In genomic region chr5:134683813-134684212, GRCm38 (mm10) we compare ENCODE assay signal across 26 mouse cellular contexts. TPM values are rescaled to one million over a fixed set of nuclear protein-coding genes. Genes with fewer than 3 reads are reported as not detected.
A peak's percentile ranks its signal among the peaks of the same experiment; 100 is the strongest.
DNase-seq lines count a peak whose midpoint lies in the region; ATAC-seq and TF ChIP-seq lines count a peak whose summit lies in the region.
"Had no signal": no experiment of that assay in that cellular context is flagged by ENCODE, and none has a peak within 500 bp of the region (broad histone marks: within the 10 kb centered on the region; RNA-seq: fewer than 3 reads in every experiment).

No protein-coding gene starts in this region.

- peaks cover 62% of the 10 kb centered on the region for H3K36me3 ChIP-seq in forebrain, embryonic 13.5 days (ENCODE audit: poor library complexity, severe bottlenecking)
- no peaks in the 10 kb centered on the region for H3K36me3 ChIP-seq in forebrain, embryonic 11.5 days (ENCODE audit: control insufficient read depth, insufficient read depth, low read length)
- H3K36me3 ChIP-seq: heart, embryonic 15.5 days had no signal

- peaks cover 15% of the 10 kb centered on the region for H3K4me1 ChIP-seq in forebrain, embryonic 13.5 days
- peaks cover 2% of the 10 kb centered on the region; the same call in 1 of the 2 replicates for H3K4me1 ChIP-seq in forebrain, embryonic 11.5 days (replicated peaks; ENCODE audit: control insufficient read depth, insufficient read depth, low read length)

- H3K9me3 ChIP-seq in forebrain, embryonic 13.5 days (replicated peaks): no peaks in the 10 kb centered on the region
- no peaks in the 10 kb centered on the region for H3K9me3 ChIP-seq in forebrain, embryonic 11.5 days (ENCODE audit: control insufficient read depth, low read length)
- H3K9me3 ChIP-seq: embryonic facial prominence, embryonic 10.5 days; embryonic facial prominence, embryonic 13.5 days; heart, embryonic 12.5 days; heart, embryonic 15.5 days; hindbrain, embryonic 10.5 days; hindbrain, embryonic 13.5 days had no signal

- intact Hi-C loops in left cerebral cortex, postnatal 4 days (cut with DNase I): no loop called here

- no peak for DNase-seq in forebrain, embryonic 11.5 days (ENCODE audit: low spot score)
- peak; percentile 26 for DNase-seq in left cerebral cortex, postnatal 4 days
- no peak for DNase-seq in left cerebral cortex, adult 9 months (ENCODE audit: low spot score in 2 of 2)
- DNase-seq in brain, embryonic 14.5 days (ENCODE audit: low read depth): peak; percentile 38
- DNase-seq in layer of hippocampus, adult 8-10 months (ENCODE audit: low spot score in 2 of 2): no peak
- DNase-seq: adrenal gland, adult 8-10 months; adrenal gland, postnatal 25 days; cerebellum, adult 2 months; cerebellum, adult 9-11 months; cerebellum, postnatal 36 days; embryo, embryonic 11 days; gastrocnemius, postnatal 25 days; heart, adult 18-20 months; heart, postnatal 10 days; heart, postnatal 36 days had no signal

- H3K4me2 ChIP-seq in forebrain, embryonic 13.5 days: no peak overlapping the region
- H3K4me2 ChIP-seq in forebrain, embryonic 11.5 days (ENCODE audit: low read depth, low read length, severe bottlenecking): no peak overlapping the region
- H3K4me2 ChIP-seq: embryonic facial prominence, embryonic 13.5 days; heart, embryonic 12.5 days; heart, embryonic 15.5 days; hindbrain, embryonic 13.5 days had no signal

- no peak overlapping the region for H3K9ac ChIP-seq in forebrain, embryonic 13.5 days
- H3K9ac ChIP-seq in forebrain, embryonic 11.5 days (ENCODE audit: low read length): no peak overlapping the region
- H3K9ac ChIP-seq: embryonic facial prominence, embryonic 13.5 days; heart, embryonic 12.5 days; heart, embryonic 15.5 days had no signal

- ATAC-seq in forebrain, embryonic 13.5 days: no peak
- ATAC-seq in forebrain, embryonic 11.5 days (replicated peaks; ENCODE audit: low FRiP score): no peak
- ATAC-seq: activated CD4-positive, CD25-positive, alpha-beta regulatory T cell, adult 4 months; CD4-positive, CD25-positive, alpha-beta regulatory T cell, adult 4 months; intestine, postnatal 0 days had no signal

- no peak for TF ChIP-seq CTCF in brain, embryonic 14.5 days (IDR thresholded peaks at IDR 0.05; ENCODE audit: borderline replicate concordance, extremely low read depth, insufficient read depth, insufficient read length)

- no peaks in the 10 kb centered on the region for H3K27me3 ChIP-seq in forebrain, embryonic 13.5 days
- H3K27me3 ChIP-seq in forebrain, embryonic 11.5 days (ENCODE audit: control insufficient read depth, insufficient read depth, low read length): no peaks in the 10 kb centered on the region
- H3K27me3 ChIP-seq: embryonic facial prominence, embryonic 13.5 days; heart, embryonic 12.5 days; heart, embryonic 15.5 days; hindbrain, embryonic 13.5 days had no signal

- WGBS in forebrain, embryonic 13.5 days: 71% methylated on average over 2 of the region's 2 CpGs
- WGBS in forebrain, embryonic 11.5 days: 69% methylated on average over 2 of the region's 2 CpGs

- TF ChIP-seq POLR2A in brain, embryonic 14.5 days (IDR thresholded peaks at IDR 0.05; ENCODE audit: borderline replicate concordance, extremely low read depth, insufficient read depth, insufficient read length, poor library complexity, severe bottlenecking): no peak

- 0 out of 2 replicates have a peak overlapping the region, but pooled peaks have one; percentile 6 for H3K27ac ChIP-seq in forebrain, embryonic 13.5 days
- no peak overlapping the region for H3K27ac ChIP-seq in forebrain, embryonic 11.5 days (ENCODE audit: low read depth, low read length)
- H3K27ac ChIP-seq: embryonic facial prominence, embryonic 10.5 days; embryonic facial prominence, embryonic 13.5 days; heart, embryonic 15.5 days; hindbrain, embryonic 10.5 days; hindbrain, embryonic 13.5 days had no signal

- no peak overlapping the region for H3K4me3 ChIP-seq in forebrain, embryonic 13.5 days
- no peak overlapping the region for H3K4me3 ChIP-seq in forebrain, embryonic 11.5 days (ENCODE audit: low read depth, low read length)
- H3K4me3 ChIP-seq: embryonic facial prominence, embryonic 10.5 days; embryonic facial prominence, embryonic 13.5 days; erythroblast, embryonic 14.5 days; heart, embryonic 12.5 days; heart, embryonic 15.5 days; hindbrain, embryonic 10.5 days; hindbrain, embryonic 13.5 days had no signal

RNA-seq across cellular contexts. Expression of gene Limk1, which starts 4.6 kb away (rescaled TPM):
- 13.8 and 14.1 TPM in 2 replicates for polyA plus RNA-seq in forebrain, embryonic 13.5 days (2015; fragmentation: Nextera tagmentation; extraction: Ambion mirVana)
- 11.2 and 11.8 TPM in 2 replicates for polyA plus RNA-seq in forebrain, embryonic 11.5 days (2014; fragmentation: Nextera tagmentation; extraction: Ambion mirVana)
- total RNA-seq in left cerebral cortex, postnatal 4 days (2021): 10 to 100 TPM; 68.6 to 74.2 TPM
- polyA plus RNA-seq in brain, embryonic 14.5 days (2012; rRNA removed): 63.4 and 89.3 TPM in 2 replicates
- total RNA-seq in layer of hippocampus, adult 8-10 months (2022): 10 to 100 TPM; 43.7 to 45.3 (median 44.5) TPM

RNA-seq across cellular contexts. Expression of gene Eif4h, which starts 44.5 kb away (rescaled TPM):
- polyA plus RNA-seq in forebrain, embryonic 13.5 days (2015; fragmentation: Nextera tagmentation; extraction: Ambion mirVana): 402 and 441 TPM in 2 replicates
- polyA plus RNA-seq in forebrain, embryonic 11.5 days (2014; fragmentation: Nextera tagmentation; extraction: Ambion mirVana): 493 and 540 TPM in 2 replicates
- total RNA-seq in left cerebral cortex, postnatal 4 days (2021): 100 to 1,000 TPM; 285 to 287 TPM
- 313 and 339 TPM in 2 replicates for polyA plus RNA-seq in brain, embryonic 14.5 days (2012; rRNA removed)
- 100 to 1,000 TPM; 278 to 306 (median 300) TPM for total RNA-seq in layer of hippocampus, adult 8-10 months (2022)

Comparison
In these comparisons a context has a peak if more than half of its experiments do, and no peak if none do; other contexts are left out.
1. DNase-seq: peak in left cerebral cortex, postnatal 4 days (single experiment) and brain, embryonic 14.5 days (single experiment); none in forebrain, embryonic 11.5 days (single experiment), left cerebral cortex, adult 9 months (0 of 2) and layer of hippocampus, adult 8-10 months (0 of 2).